Mouse (Mus musculus): Measurements from ENCODE around the gene Arhgap15. TPM values are rescaled to one million over a fixed set of nuclear protein-coding genes. Genes with fewer than 3 reads are reported as not detected.

The Arhgap15 gene
- total RNA-seq, 2 experiments from 2014 or later: 122 to 124 TPM

GRCm38 (mm10) chr2:44104282-44105197 lies 355.9 kb downstream of the Arhgap15 start:
- ATAC-seq (replicated peaks; ENCODE audit: poor library complexity): no peak

GRCm38 (mm10) chr2:44105198-44105555 lies 356.6 kb downstream of the Arhgap15 start:
- ATAC-seq (replicated peaks; ENCODE audit: poor library complexity): no peak

GRCm38 (mm10) chr2:44106359-44106758 lies 357.7 kb downstream of the Arhgap15 start:
- ATAC-seq (replicated peaks; ENCODE audit: poor library complexity): no peak

- no peak for ATAC-seq (replicated peaks; ENCODE audit: poor library complexity)
These were observed 362.7 kb downstream of the Arhgap15 start for GRCm38 (mm10) chr2:44111276-44111675.

- ATAC-seq (replicated peaks; ENCODE audit: poor library complexity): no peak
These were observed 364.6 kb downstream of the Arhgap15 start for GRCm38 (mm10) chr2:44112990-44113798.

GRCm38 (mm10) chr2:44114296-44114695 lies 365.7 kb downstream of the Arhgap15 start:
- no peak for ATAC-seq (replicated peaks; ENCODE audit: poor library complexity)

- ATAC-seq (replicated peaks; ENCODE audit: poor library complexity): no peak
These were observed 372.5 kb downstream of the Arhgap15 start for GRCm38 (mm10) chr2:44121162-44121561.

GRCm38 (mm10) chr2:44123246-44123645 lies 374.6 kb downstream of the Arhgap15 start:
- no peak for ATAC-seq (replicated peaks; ENCODE audit: poor library complexity)

- ATAC-seq (replicated peaks; ENCODE audit: poor library complexity): no peak
These were observed 375.5 kb downstream of the Arhgap15 start for GRCm38 (mm10) chr2:44124093-44124492.

- ATAC-seq (replicated peaks; ENCODE audit: poor library complexity): no peak
These were observed 376.1 kb downstream of the Arhgap15 start for GRCm38 (mm10) chr2:44124683-44125082.

GRCm38 (mm10) chr2:44126044-44126695 lies 377.5 kb downstream of the Arhgap15 start:
- ATAC-seq (replicated peaks; ENCODE audit: poor library complexity): no peak

- no peak for ATAC-seq (replicated peaks; ENCODE audit: poor library complexity)
These were observed 380.9 kb downstream of the Arhgap15 start for GRCm38 (mm10) chr2:44129533-44129932.

- ATAC-seq (replicated peaks; ENCODE audit: poor library complexity): no peak
These were observed 382.6 kb downstream of the Arhgap15 start for GRCm38 (mm10) chr2:44131271-44131670.

- ATAC-seq (replicated peaks; ENCODE audit: poor library complexity): no peak
These were observed 386.2 kb downstream of the Arhgap15 start for GRCm38 (mm10) chr2:44134796-44135195.

GRCm38 (mm10) chr2:44140455-44140854 lies 391.8 kb downstream of the Arhgap15 start:
- ATAC-seq (replicated peaks; ENCODE audit: poor library complexity): no peak

- ATAC-seq (replicated peaks; ENCODE audit: poor library complexity): no peak
These were observed 393.5 kb downstream of the Arhgap15 start for GRCm38 (mm10) chr2:44142152-44142551.

- ATAC-seq (replicated peaks; ENCODE audit: poor library complexity): no peak
These were observed 394.0 kb downstream of the Arhgap15 start for GRCm38 (mm10) chr2:44142611-44143010.

- no peak for ATAC-seq (replicated peaks; ENCODE audit: poor library complexity)
These were observed 397.7 kb downstream of the Arhgap15 start for GRCm38 (mm10) chr2:44146124-44146981.

- no peak for ATAC-seq (replicated peaks; ENCODE audit: poor library complexity)
These were observed 398.9 kb downstream of the Arhgap15 start for GRCm38 (mm10) chr2:44147486-44147885.

- ATAC-seq (replicated peaks; ENCODE audit: poor library complexity): no peak
These were observed 399.3 kb downstream of the Arhgap15 start for GRCm38 (mm10) chr2:44147971-44148370.
